In the genomic region with DNA sequence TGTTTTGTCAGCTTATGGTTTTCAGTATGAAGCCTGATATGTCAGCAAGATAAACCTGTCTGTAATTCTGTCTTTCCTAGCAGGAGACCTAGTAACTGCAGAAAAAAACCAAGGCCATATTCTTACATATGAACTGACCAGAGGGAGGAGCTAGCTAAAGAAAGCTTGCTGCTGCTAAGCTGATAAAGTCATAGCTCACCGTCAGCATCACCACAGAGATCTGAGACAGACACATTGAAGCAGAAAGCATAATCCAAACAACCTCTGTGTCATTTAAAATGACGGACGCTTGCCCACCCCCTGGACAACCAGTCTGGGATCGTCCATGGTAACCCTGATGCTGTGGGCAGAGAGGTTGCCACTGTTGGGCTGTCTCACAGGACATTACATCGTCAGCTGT, we compare ENCODE assay signal across 26 mouse cellular contexts. TPM values are rescaled to one million over a fixed set of nuclear protein-coding genes. Genes with fewer than 3 reads are reported as not detected.
DNase-seq lines count a peak whose midpoint lies in the region; ATAC-seq lines count a peak whose summit lies in the region.
"Had no signal": no experiment of that assay in that cellular context is flagged by ENCODE, and none has a peak within 500 bp of the region (broad histone marks: within the 10 kb centered on the region; RNA-seq: fewer than 3 reads in every experiment).

No protein-coding gene starts in this region.

- no peak overlapping the region for H3K27ac ChIP-seq in midbrain, embryonic 11.5 days (ENCODE audit: low read depth, low read length)
- no peak overlapping the region for H3K27ac ChIP-seq in midbrain, embryonic 16.5 days (ENCODE audit: low read length)
- H3K27ac ChIP-seq in liver, embryonic 15.5 days (replicated peaks): peak overlapping the region; percentile 64
- H3K27ac ChIP-seq: embryonic facial prominence, embryonic 13.5 days; forebrain, embryonic 13.5 days; hindbrain, embryonic 14.5 days; limb, embryonic 12.5 days; midbrain, embryonic 15.5 days; neural tube, embryonic 12.5 days had no signal

- peak; percentile 59 for DNase-seq in midbrain, embryonic 11.5 days (ENCODE audit: low spot score, missing footprints)
- DNase-seq in right cerebral cortex, adult 2 months (ENCODE audit: low spot score in 2 of 2): no peak
- DNase-seq in adrenal gland, postnatal 4 days (ENCODE audit: low spot score in 2 of 2): no peak
- DNase-seq in layer of hippocampus, adult 8-10 months (ENCODE audit: low spot score in 2 of 2): no peak
- DNase-seq: adrenal gland, postnatal 25 days; cerebellum, adult 11 months; cerebellum, adult 9-11 months; gastrocnemius, postnatal 14 days; heart, adult 18-20 months; kidney, postnatal 14 days; lung, adult 18-20 months; lung, postnatal 4 days had no signal

- no peak overlapping the region for H3K9ac ChIP-seq in midbrain, embryonic 11.5 days (ENCODE audit: low read length)
- H3K9ac ChIP-seq in midbrain, embryonic 16.5 days (ENCODE audit: low read depth, low read length): no peak overlapping the region
- H3K9ac ChIP-seq in liver, embryonic 15.5 days: no peak overlapping the region
- H3K9ac ChIP-seq: embryonic facial prominence, embryonic 13.5 days; forebrain, embryonic 13.5 days; heart, embryonic 12.5 days; hindbrain, embryonic 14.5 days; limb, embryonic 12.5 days; midbrain, embryonic 15.5 days; neural tube, embryonic 12.5 days had no signal

- no peak overlapping the region for H3K4me3 ChIP-seq in midbrain, embryonic 11.5 days (ENCODE audit: low read depth, low read length)
- H3K4me3 ChIP-seq in midbrain, embryonic 16.5 days (ENCODE audit: low read depth, low read length): no peak overlapping the region
- H3K4me3 ChIP-seq in erythroblast, embryonic 14.5 days (replicated peaks): peak overlapping the region; percentile 13
- H3K4me3 ChIP-seq in liver, embryonic 15.5 days (replicated peaks): no peak overlapping the region
- H3K4me3 ChIP-seq: embryonic facial prominence, embryonic 13.5 days; forebrain, embryonic 13.5 days; heart, embryonic 12.5 days; limb, embryonic 12.5 days; midbrain, embryonic 15.5 days; myocyte; neural tube, embryonic 12.5 days had no signal

- no peaks in the 10 kb centered on the region for H3K9me3 ChIP-seq in midbrain, embryonic 11.5 days (ENCODE audit: control insufficient read depth, low read length)
- no peaks in the 10 kb centered on the region for H3K9me3 ChIP-seq in midbrain, embryonic 16.5 days (replicated peaks; ENCODE audit: control insufficient read depth, low read length, poor library complexity, severe bottlenecking)
- H3K9me3 ChIP-seq in erythroblast, embryonic 14.5 days (ENCODE audit: control insufficient read depth, low read length): no peaks in the 10 kb centered on the region
- H3K9me3 ChIP-seq in liver, embryonic 15.5 days (replicated peaks): no peaks in the 10 kb centered on the region
- H3K9me3 ChIP-seq: embryonic facial prominence, embryonic 13.5 days; forebrain, embryonic 13.5 days; heart, embryonic 12.5 days; limb, embryonic 12.5 days; midbrain, embryonic 15.5 days; neural tube, embryonic 12.5 days had no signal

- no peak for ATAC-seq in midbrain, embryonic 11.5 days (ENCODE audit: low FRiP score)
- no peak for ATAC-seq in midbrain, embryonic 16.5 days
- ATAC-seq in liver, embryonic 15.5 days (ENCODE audit: insufficient read depth): peak; percentile 28; the same call in 1 of the 2 replicates
- no peak for ATAC-seq in monocyte, adult 5-6 weeks (replicated peaks; ENCODE audit: insufficient number of reproducible peaks, low FRiP score, low TSS enrichment, poor library complexity, severe bottlenecking)
- ATAC-seq: forebrain, embryonic 13.5 days; intestine, postnatal 0 days; lung, postnatal 0 days; midbrain, embryonic 15.5 days had no signal

- H3K36me3 ChIP-seq in midbrain, embryonic 11.5 days (ENCODE audit: control insufficient read depth, insufficient read depth, low read length): no peaks in the 10 kb centered on the region
- no peaks in the 10 kb centered on the region for H3K36me3 ChIP-seq in midbrain, embryonic 16.5 days (ENCODE audit: control insufficient read depth, insufficient read depth, low read length)
- no peaks in the 10 kb centered on the region for H3K36me3 ChIP-seq in erythroblast, embryonic 14.5 days (ENCODE audit: control insufficient read depth)
- H3K36me3 ChIP-seq in liver, embryonic 15.5 days (replicated peaks): no peaks in the 10 kb centered on the region
- H3K36me3 ChIP-seq: embryonic facial prominence, embryonic 13.5 days; heart, embryonic 12.5 days; limb, embryonic 12.5 days; midbrain, embryonic 15.5 days; neural tube, embryonic 12.5 days had no signal

- whole genome bisulfite sequencing in midbrain, embryonic 11.5 days: 79% methylated on average over 5 of the region's 5 CpGs
- WGBS in midbrain, embryonic 16.5 days: 66% methylated on average over 5 of the region's 5 CpGs
- 37% methylated on average over 5 of the region's 5 CpGs for WGBS in liver, embryonic 15.5 days (ENCODE audit: insufficient replicate concordance)

- no peak overlapping the region for H3K4me2 ChIP-seq in midbrain, embryonic 11.5 days
- no peak overlapping the region for H3K4me2 ChIP-seq in midbrain, embryonic 16.5 days (ENCODE audit: low read length)
- H3K4me2 ChIP-seq in liver, embryonic 15.5 days: peak overlapping the region; percentile 16; the same call in 1 of the 2 replicates
- H3K4me2 ChIP-seq: embryonic facial prominence, embryonic 13.5 days; forebrain, embryonic 13.5 days; heart, embryonic 12.5 days; hindbrain, embryonic 14.5 days; limb, embryonic 12.5 days; midbrain, embryonic 15.5 days; neural tube, embryonic 12.5 days had no signal

- H3K27me3 ChIP-seq in midbrain, embryonic 11.5 days (ENCODE audit: control insufficient read depth, insufficient read depth, low read length): no peaks in the 10 kb centered on the region
- H3K27me3 ChIP-seq in midbrain, embryonic 16.5 days (ENCODE audit: control insufficient read depth, insufficient read depth, low read depth, low read length): no peaks in the 10 kb centered on the region
- H3K27me3 ChIP-seq in erythroblast, embryonic 14.5 days (ENCODE audit: control insufficient read depth): no peaks in the 10 kb centered on the region
- H3K27me3 ChIP-seq in liver, embryonic 15.5 days: no peaks in the 10 kb centered on the region
- H3K27me3 ChIP-seq: embryonic facial prominence, embryonic 13.5 days; forebrain, embryonic 13.5 days; limb, embryonic 12.5 days; midbrain, embryonic 15.5 days; neural tube, embryonic 12.5 days had no signal

- no peaks in the 10 kb centered on the region for H3K4me1 ChIP-seq in midbrain, embryonic 11.5 days (ENCODE audit: control insufficient read depth, insufficient read depth, low read length)
- H3K4me1 ChIP-seq in midbrain, embryonic 16.5 days (ENCODE audit: control insufficient read depth, insufficient read depth, low read length): no peaks in the 10 kb centered on the region
- H3K4me1 ChIP-seq in erythroblast, embryonic 14.5 days (ENCODE audit: control insufficient read depth): peaks cover 57% of the 10 kb centered on the region
- peaks cover 46% of the 10 kb centered on the region for H3K4me1 ChIP-seq in liver, embryonic 15.5 days (replicated peaks)
- H3K4me1 ChIP-seq: forebrain, embryonic 13.5 days; midbrain, embryonic 15.5 days; neural tube, embryonic 12.5 days had no signal

RNA-seq across cellular contexts. Expression of gene Smarca5, which starts 56.7 kb away (rescaled TPM):
- polyA plus RNA-seq in midbrain, embryonic 11.5 days (2014; fragmentation: Nextera tagmentation; extraction: Ambion mirVana): 182 TPM in 2 replicates
- 32.8 and 43.2 TPM in 2 replicates for polyA plus RNA-seq in midbrain, embryonic 16.5 days (2015; fragmentation: Nextera tagmentation; extraction: Ambion mirVana)
- 0.96 and 1.3 TPM in 2 replicates for polyA plus RNA-seq in erythroblast, embryonic 14.5 days (2012)
- polyA plus RNA-seq in liver, embryonic 15.5 days (2015; fragmentation: Nextera tagmentation; extraction: Ambion mirVana): 41.0 and 46.0 TPM in 2 replicates
- 10 to 100 TPM; 84.1 to 86.4 TPM for total RNA-seq in adrenal gland, postnatal 4 days (2021)
- total RNA-seq in monocyte, adult 5-6 weeks (2017): 188 to 284 TPM (median 196 TPM) in 3 replicates
- 10 to 100 TPM; 52.2 to 60.2 (median 56.5) TPM for total RNA-seq in layer of hippocampus, adult 8-10 months (2022)

Comparison
In these comparisons a context has a peak if more than half of its experiments do, and no peak if none do; other contexts are left out.
1. RNA of gene Smarca5, which starts 56.7 kb away (polyA plus RNA-seq): 182 TPM in midbrain, embryonic 11.5 days, 41.0 to 46.0 TPM in liver, embryonic 15.5 days and 32.8 to 43.2 TPM in midbrain, embryonic 16.5 days; 0.96 to 1.3 TPM in erythroblast, embryonic 14.5 days; every median in the first group is over 10 times any median in the second.